Comparison of ENCODE assay signal across 8 mouse cellular contexts in the genomic region with DNA sequence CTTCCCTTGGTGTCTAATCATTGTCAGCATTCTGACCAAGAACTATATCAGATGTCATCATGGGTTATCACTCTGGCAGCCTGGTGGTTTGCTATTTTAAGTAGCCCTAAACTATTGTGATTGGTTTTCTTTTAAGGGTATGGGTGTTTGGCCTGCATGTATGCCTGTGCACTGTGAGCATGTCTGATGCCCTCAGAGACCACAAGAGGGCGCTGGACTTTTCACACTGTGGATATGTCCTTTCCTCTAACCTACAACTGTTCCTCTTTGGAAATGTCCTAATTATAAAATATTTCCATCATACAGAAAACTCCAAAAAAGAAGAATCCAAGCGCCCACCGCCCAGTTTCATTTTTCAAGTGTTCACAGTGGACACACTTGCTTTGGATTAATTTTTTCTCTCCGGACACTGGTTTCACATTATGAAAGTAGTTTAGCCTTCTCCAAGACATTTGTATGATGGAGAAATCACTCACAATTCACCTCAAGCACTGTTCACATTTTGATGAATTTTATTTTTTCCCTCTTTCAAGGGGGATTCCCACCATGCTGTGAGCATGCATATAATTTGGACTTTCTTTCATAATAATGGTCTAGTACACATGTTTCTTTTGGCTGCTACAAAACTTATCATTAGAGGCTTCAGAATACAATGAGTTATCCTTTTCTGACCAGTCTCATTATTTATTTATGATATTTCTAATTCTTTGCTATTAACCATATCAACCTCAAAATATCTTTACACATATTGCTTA. TPM values are rescaled to one million over a fixed set of nuclear protein-coding genes. Genes with fewer than 3 reads are reported as not detected.
DNase-seq lines count a peak whose midpoint lies in the region; ATAC-seq lines count a peak whose summit lies in the region.

No protein-coding gene starts in this region.

- intact Hi-C loops in gastrocnemius, postnatal 36 days (cut with DNase I): no loop called here

- peak; percentile 16 for DNase-seq in gastrocnemius, postnatal 10 days
- DNase-seq in gastrocnemius, adult 18-20 months (ENCODE audit: low spot score): no peak
- peak; percentile 7 for DNase-seq in right cerebral cortex, postnatal 4 days
- no peak for DNase-seq in right cerebral cortex, adult 18-20 months
- peak; percentile 53 for DNase-seq in retina, embryonic 14.5 days (ENCODE audit: low spot score)
- DNase-seq in gastrocnemius, postnatal 36 days: no peak
- no peak for DNase-seq in layer of hippocampus, postnatal 14 days (ENCODE audit: low spot score in 2 of 2)

- peak; percentile 74; the same call in 1 of the 2 replicates for ATAC-seq in common myeloid progenitor, adult 5-6 weeks (replicated peaks; ENCODE audit: low read depth, poor library complexity, severe bottlenecking)

RNA-seq across cellular contexts. Expression of a gene that starts 35.5 kb away (rescaled TPM):
- total RNA-seq in gastrocnemius, postnatal 10 days (2021): 1 to 10 TPM; 3.8 to 4.0 TPM
- total RNA-seq in gastrocnemius, adult 18-20 months (2021): under 1 TPM; 0.34 to 0.52 TPM
- not detected in 2 replicates for total RNA-seq in common myeloid progenitor, adult 5-6 weeks (2017)
- total RNA-seq in gastrocnemius, postnatal 36 days (2021): under 1 TPM; 0.77 to 0.94 TPM
- total RNA-seq in layer of hippocampus, postnatal 14 days (2021): 10 to 100 TPM; 55.1 to 56.9 TPM

Comparison
In these comparisons a context has a peak if more than half of its experiments do, and no peak if none do; other contexts are left out.
1. DNase-seq: peak in gastrocnemius, postnatal 10 days (single experiment), right cerebral cortex, postnatal 4 days (single experiment) and retina, embryonic 14.5 days (single experiment); none in gastrocnemius, adult 18-20 months (single experiment), right cerebral cortex, adult 18-20 months (single experiment), gastrocnemius, postnatal 36 days (0 of 2) and layer of hippocampus, postnatal 14 days (0 of 2).
2. RNA of a gene that starts 35.5 kb away (total RNA-seq): 55.1 to 56.9 TPM in layer of hippocampus, postnatal 14 days; 3.8 to 4.0 TPM in gastrocnemius, postnatal 10 days, 0.77 to 0.94 TPM in gastrocnemius, postnatal 36 days, 0.34 to 0.52 TPM in gastrocnemius, adult 18-20 months and not detected in common myeloid progenitor, adult 5-6 weeks; every median in the first group is over 10 times any median in the second.